Mouse (Mus musculus) liver, embryonic 11.5 days (tissue): Measurements from ENCODE around the gene Gpi1. TPM values are rescaled to one million over a fixed set of nuclear protein-coding genes. Genes with fewer than 3 reads are reported as not detected.

Experiments
- ATAC-seq: fragments of 200-750 bp; cut with Nextera tagmentation; replicated peaks from 2 replicates; pipeline ENCODE4 v1.8.0; 2017; ENCODE audit warnings: moderate number of reproducible peaks, mild to moderate bottlenecking, moderate TSS enrichment, moderate library complexity; ENCODE audit not compliant: low FRiP score
- DNase-seq: peaks from one replicate; pipeline ENCODE4 v3.0.0-alpha.2; 2017; ENCODE audit warnings: low spot score
- H3K27ac ChIP-seq: fragments of 300-500 bp; sonication (generic); 2 replicates; pipeline ENCODE4 v1.5.1; 2014; ENCODE audit warnings: mild to moderate bottlenecking, low read depth, low read length, control low read depth
- H3K27me3 ChIP-seq: fragments of 300-500 bp; sonication (generic); replicated peaks from 2 replicates; pipeline ENCODE4 v1.6.1; 2014; ENCODE audit warnings: low read length, mixed read lengths; ENCODE audit not compliant: control insufficient read depth, insufficient read depth
- H3K36me3 ChIP-seq: fragments of 300-500 bp; sonication (generic); 2 replicates; pipeline ENCODE4 v1.6.1; 2014; ENCODE audit warnings: mild to moderate bottlenecking, low read length, moderate library complexity, mixed read lengths; ENCODE audit not compliant: control insufficient read depth, insufficient read depth
- H3K4me1 ChIP-seq: fragments of 300-500 bp; sonication (generic); replicated peaks from 2 replicates; pipeline ENCODE4 v1.6.1; 2014; ENCODE audit warnings: low read length, mixed read lengths; ENCODE audit not compliant: control insufficient read depth, insufficient read depth
- H3K4me2 ChIP-seq: fragments of 300-500 bp; sonication (generic); 2 replicates; pipeline ENCODE4 v1.6.1; 2014; ENCODE audit warnings: mild to moderate bottlenecking, control low read depth, moderate library complexity
- H3K4me3 ChIP-seq: fragments of 300-500 bp; sonication (generic); 2 replicates; pipeline ENCODE4 v1.5.1; 2014; ENCODE audit warnings: low read depth, low read length, control low read depth
- H3K9ac ChIP-seq: fragments of 300-500 bp; sonication (generic); 2 replicates; pipeline ENCODE4 v1.6.1; 2014; ENCODE audit warnings: low read depth, low read length, control low read depth
- H3K9me3 ChIP-seq: fragments of 300-500 bp; sonication (generic); 2 replicates; pipeline ENCODE4 v1.6.1; 2016; ENCODE audit warnings: low read length, inconsistent platforms, mixed read lengths; ENCODE audit not compliant: control insufficient read depth
- WGBS: fragments of 180-500 bp; shearing (Covaris S2); extraction: QIAGEN DNeasy Blood & Tissue Kit; methylation state at CpG from one replicate; pipeline ENCODE4 v1.1.7; 2014; 5-methylcytosine and 5-hydroxymethylcytosine counted together
- polyA plus RNA-seq: library from polyadenylated mRNA; unstranded; fragments of >200 nt; fragmentation: Nextera tagmentation; extraction: Ambion mirVana; gene quantifications from 2 replicates; pipeline ENCODE4 v1.2.1, GENCODE M21; 2014

Gene Gpi1
- polyA plus RNA-seq, 1 experiment from 2014 or later: 489 TPM

DNA sequence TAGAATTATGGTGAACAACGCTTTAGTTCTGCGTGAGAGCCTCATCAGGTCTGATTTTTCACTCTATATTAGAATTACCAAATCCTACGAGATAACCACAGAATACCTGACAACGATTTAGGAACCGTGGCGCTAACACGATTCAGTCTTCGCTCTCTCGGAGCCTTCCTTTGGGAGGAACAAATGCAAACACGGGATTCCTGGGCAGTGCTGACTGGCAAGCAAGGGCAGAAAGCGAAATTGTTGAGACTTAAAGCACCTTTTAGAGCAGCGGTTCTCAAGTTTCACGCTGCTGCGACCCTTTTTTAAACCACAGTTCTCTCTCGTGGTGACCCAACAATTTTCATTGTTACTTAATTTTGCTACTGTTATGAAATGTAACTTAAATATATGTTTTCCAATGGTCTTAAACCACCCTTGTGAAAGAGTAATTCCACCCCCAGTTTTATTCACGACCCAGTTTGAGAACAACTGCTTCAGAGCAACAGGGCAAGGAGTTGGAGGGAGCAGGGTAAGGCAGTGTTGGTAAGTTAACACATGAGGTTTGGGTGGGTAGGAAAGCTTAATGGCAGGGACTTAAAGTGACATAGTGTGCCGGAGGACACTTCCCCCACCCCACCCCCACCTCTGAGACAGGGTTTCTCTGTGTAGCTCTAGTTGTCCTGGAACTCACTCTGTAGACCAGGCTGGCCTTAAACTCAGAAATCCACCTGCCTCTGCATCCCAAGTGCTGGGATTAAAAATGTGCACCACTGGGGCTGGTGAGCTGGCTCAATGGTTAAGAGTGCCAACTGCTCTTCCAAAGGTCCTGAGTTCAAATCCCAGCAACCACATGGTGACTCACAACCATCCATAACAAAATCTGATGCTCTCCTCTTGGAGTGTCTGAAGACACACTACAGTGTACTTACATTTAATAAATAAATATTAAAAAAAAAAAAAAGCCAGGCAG lies 4.8 kb upstream of the Gpi1 start:
- H3K4me2 ChIP-seq: peak overlapping the region; percentile 94
- peak overlapping the region; percentile 86 for H3K9ac ChIP-seq
- ATAC-seq: no peak
- H3K4me3 ChIP-seq: peak overlapping the region; percentile 60
- DNase-seq: no peak
- no peaks in the 10 kb centered on the region for H3K27me3 ChIP-seq
- peak overlapping the region; percentile 93 for H3K27ac ChIP-seq
- H3K36me3 ChIP-seq: peaks cover 20% of the 10 kb centered on the region
- WGBS: 3% methylated on average over 17 of the region's 17 CpGs
- H3K4me1 ChIP-seq: peaks cover 11% of the 10 kb centered on the region
- no peaks in the 10 kb centered on the region for H3K9me3 ChIP-seq

DNA sequence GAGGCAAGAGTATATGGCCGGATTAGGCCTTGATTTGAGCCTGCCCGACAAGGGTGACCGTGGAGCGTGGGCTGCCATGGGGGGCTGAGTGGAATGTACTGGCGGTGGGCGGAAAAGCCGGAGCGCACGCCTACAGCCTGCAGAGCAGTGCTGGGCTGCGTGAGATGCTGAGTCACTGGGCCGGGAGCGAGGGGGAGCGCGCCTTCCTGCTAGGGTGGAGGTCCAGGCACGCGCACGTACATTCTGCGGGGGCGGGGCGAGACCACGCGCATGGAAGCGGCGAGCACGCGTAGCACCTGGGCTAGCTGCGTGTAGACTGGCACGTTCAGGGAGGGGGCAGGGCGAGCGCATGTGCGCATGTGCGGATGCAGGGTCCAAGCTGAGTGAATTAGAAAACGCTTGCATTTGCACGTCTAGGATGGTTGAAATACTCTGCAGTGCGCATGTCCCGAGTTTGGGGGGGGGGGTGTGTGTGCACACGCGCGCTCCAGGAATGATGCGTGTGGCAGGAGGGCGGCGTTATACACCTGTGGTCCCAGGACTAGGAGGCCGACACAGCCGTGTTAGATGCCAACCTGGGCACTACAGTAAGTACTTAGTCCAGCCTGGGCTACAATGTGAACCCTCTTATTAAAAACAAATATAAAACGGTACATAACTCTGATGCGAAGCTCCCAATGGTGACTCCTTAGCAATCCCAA lies 3.9 kb upstream of the Gpi1 start:
- Histone ChIP-seq H3K4me2 (peak overlapping the region; percentile 94), H3K27ac (peak overlapping the region; percentile 93), H3K27me3 (no peaks in the 10 kb centered on the region), H3K4me1 (peaks cover 12% of the 10 kb centered on the region), H3K4me3 (peak overlapping the region; percentile 60), H3K9ac (peak overlapping the region; percentile 86), H3K36me3 (peaks cover 14% of the 10 kb centered on the region), H3K9me3 (no peaks in the 10 kb centered on the region)
- under 1% methylated on average over 46 of the region's 46 CpGs for WGBS
- DNase-seq: peak; percentile 100
- peak; percentile 91 for ATAC-seq

DNA sequence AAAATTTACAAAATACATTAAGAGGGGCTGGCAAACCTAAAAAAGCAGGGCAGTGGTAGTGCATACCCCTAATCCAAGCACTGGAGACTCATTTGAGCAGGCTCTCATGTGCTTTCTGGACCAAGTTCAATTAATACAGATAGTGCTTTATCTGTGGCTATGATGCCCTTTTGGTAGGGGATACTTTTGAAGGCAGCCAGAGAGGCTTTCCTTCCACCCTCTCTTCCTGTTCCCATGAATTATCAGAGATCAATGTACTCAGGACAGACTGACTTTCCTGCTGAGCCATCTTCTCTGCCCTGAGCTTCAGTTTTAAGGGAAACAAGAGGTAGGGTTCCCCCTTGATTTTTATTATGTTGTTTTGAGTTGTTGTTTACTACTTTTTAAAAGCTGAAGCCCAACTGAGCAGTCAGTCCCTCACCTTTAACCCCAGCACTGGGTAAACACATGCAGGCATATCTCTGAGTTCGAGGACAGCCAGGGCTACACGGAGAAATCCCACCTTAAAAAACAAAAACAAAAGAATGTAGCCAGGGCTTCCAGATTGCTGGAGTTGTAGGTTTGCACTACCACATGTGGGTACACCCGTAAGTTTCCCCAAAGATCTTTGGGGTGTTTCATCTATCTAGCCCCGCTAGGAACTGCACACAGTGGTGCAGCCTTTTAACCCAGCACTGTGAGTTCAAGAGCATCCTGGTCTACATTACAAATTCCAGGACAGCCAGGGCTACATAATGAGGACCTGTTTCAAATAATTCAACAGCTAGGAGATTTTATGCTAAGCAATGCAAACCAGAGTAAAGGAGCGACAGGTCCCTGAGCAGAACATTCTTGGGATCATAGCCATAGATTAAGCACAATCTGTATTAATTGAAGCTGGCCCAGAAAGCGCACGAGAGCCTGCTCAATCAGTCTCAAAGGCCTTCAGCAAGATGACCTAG lies 2.9 kb upstream of the Gpi1 start:
- Histone ChIP-seq H3K27me3 (no peaks in the 10 kb centered on the region), H3K4me1 (peaks cover 22% of the 10 kb centered on the region), H3K4me3 (peak overlapping the region; percentile 60), H3K27ac (peak overlapping the region; percentile 84), H3K4me2 (peak overlapping the region; percentile 94), H3K9me3 (no peaks in the 10 kb centered on the region), H3K36me3 (peaks cover 14% of the 10 kb centered on the region), H3K9ac (peak overlapping the region; percentile 74)
- ATAC-seq (no peak; the same call in 1 of the 2 replicates), DNase-seq (no peak)
- 40% methylated on average over 7 of the region's 7 CpGs for WGBS

DNA sequence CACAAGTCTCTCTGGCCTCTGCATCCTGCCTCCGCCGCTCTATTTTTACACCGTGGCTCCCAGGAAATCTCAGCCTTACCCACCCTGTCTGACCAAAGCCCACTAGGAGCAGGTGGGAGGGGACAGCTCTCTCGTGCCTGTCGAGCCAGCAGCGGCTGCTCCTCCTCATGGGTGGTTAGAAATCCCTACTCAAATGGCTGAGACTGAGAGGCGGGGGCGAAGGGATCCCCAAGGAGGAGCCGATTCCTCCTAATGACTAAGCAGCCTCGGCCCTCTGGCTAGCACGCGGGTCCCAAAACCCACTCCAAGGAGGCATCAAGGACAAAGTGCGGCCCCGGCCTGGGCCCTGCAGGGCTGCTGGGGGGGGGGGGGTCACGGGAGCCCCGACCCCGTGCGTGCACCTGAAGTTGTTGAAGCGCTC lies 435 bp downstream of the Gpi1 start:
- no peak for DNase-seq
- H3K9me3 ChIP-seq: no peaks in the 10 kb centered on the region
- peaks cover 40% of the 10 kb centered on the region for H3K4me1 ChIP-seq
- peaks cover 35% of the 10 kb centered on the region for H3K36me3 ChIP-seq
- H3K27ac ChIP-seq: peak overlapping the region; percentile 63
- 0% methylated on average over 19 of the region's 19 CpGs for WGBS
- H3K4me2 ChIP-seq: peak overlapping the region; percentile 98
- H3K9ac ChIP-seq: peak overlapping the region; percentile 79
- peak overlapping the region; percentile 66 for H3K4me3 ChIP-seq
- ATAC-seq: no peak
- no peaks in the 10 kb centered on the region for H3K27me3 ChIP-seq

DNA sequence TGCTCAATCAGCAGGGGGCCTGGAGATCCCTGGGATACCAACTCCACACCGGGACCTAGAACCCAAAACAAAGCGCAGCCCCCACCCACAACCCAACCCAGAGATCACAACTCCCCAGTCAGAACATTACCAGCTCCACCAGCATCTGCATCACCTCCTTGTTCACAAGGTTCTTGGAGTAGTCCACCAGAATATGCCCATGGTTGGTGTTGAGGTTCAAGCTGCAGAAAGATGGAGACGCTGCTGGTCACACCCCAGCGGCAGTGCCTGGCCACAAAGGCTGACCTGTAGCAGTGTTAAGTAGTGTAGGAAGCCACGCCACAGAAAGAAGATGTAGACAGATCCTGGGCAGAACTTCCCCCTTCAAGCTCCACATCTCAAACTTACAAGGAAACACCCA lies 983 bp downstream of the Gpi1 start:
- peak overlapping the region; percentile 79 for H3K9ac ChIP-seq
- no peaks in the 10 kb centered on the region for H3K9me3 ChIP-seq
- ATAC-seq: no peak
- peak overlapping the region; percentile 63; the same call in 1 of the 2 replicates for H3K27ac ChIP-seq
- H3K36me3 ChIP-seq: peaks cover 39% of the 10 kb centered on the region
- H3K4me3 ChIP-seq: peak overlapping the region; percentile 66
- peaks cover 40% of the 10 kb centered on the region for H3K4me1 ChIP-seq
- no peak for DNase-seq
- H3K27me3 ChIP-seq: no peaks in the 10 kb centered on the region
- H3K4me2 ChIP-seq: peak overlapping the region; percentile 98
- WGBS: 23% methylated on average over 5 of the region's 5 CpGs

DNA sequence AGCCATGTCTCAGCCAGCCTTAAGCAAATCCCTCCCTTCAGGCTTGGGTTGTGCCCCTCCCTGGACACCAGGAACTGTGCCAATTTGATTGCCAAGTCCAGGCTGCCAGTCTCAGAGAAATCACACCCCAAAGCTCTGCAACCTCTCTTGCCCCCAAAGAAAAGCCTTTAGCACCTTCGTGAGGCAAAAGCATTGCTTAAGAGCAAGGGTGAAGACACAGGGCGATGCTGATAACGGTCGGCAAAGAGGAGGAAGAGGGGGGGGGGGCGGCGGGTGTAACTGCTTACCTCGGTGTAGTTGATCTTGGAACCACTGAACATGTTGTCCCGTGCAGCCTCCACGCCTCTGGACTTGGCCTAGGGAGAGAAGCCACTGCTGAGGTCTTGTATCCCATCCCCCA lies 1.5 kb downstream of the Gpi1 start:
- Histone ChIP-seq H3K4me2 (peak overlapping the region; percentile 98), H3K36me3 (peaks cover 44% of the 10 kb centered on the region), H3K27me3 (no peaks in the 10 kb centered on the region), H3K9ac (peak overlapping the region; percentile 79), H3K27ac (no peak overlapping the region), H3K4me1 (peaks cover 40% of the 10 kb centered on the region), H3K4me3 (peak overlapping the region; percentile 66), H3K9me3 (no peaks in the 10 kb centered on the region)
- DNase-seq (no peak), ATAC-seq (0 out of 2 replicates have a peak, but pooled peaks have one; percentile 9)
- WGBS: 27% methylated on average over 9 of the region's 9 CpGs

DNA sequence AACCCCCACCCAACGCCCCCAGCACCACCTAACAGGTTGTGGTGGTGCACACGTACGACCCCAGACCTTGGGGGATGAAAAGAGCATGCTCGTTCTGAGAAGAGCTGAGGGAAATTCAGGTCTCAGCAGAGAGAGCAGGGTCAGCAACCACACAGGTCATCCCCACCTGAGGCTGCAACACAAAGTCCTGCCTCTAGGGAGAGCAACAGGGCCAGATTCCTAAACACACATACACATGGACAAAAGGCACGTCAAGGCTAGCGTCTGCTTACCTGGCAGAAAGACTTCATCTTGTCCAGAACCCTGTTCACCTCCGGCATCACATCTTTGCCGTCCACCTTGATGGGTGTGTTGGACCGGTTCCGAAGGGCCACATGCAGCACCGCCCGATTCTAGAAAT lies 3.3 kb downstream of the Gpi1 start:
- no peak overlapping the region for H3K9ac ChIP-seq
- H3K4me2 ChIP-seq: peak overlapping the region; percentile 98
- peaks cover 61% of the 10 kb centered on the region for H3K36me3 ChIP-seq

DNA sequence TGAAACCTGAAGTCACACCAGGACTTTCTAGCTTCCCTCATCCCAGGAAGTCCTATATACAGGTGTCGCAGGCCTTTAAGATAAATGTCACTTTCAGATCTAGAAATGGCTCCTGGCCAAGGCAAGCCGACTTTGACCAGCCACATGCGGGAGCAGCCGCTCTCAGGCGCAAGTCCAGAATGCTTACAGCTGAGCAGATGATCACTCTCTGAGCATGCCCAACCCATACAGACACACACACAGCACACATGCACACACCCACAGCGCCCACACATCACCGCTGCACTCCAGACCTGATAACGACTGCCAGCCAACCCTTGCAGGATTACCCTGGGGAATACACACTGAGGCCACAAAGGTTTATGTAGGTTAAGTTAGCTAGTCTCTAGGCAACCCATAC lies 4.0 kb downstream of the Gpi1 start:
- Histone ChIP-seq H3K9me3 (no peaks in the 10 kb centered on the region), H3K27me3 (no peaks in the 10 kb centered on the region), H3K4me1 (peaks cover 29% of the 10 kb centered on the region), H3K4me3 (no peak overlapping the region; the same call in 1 of the 2 replicates), H3K27ac (no peak overlapping the region), H3K36me3 (peaks cover 69% of the 10 kb centered on the region), H3K4me2 (peak overlapping the region; percentile 98), H3K9ac (no peak overlapping the region)
- ATAC-seq (no peak), DNase-seq (no peak)
- 80% methylated on average over 8 of the region's 8 CpGs for WGBS

More for the DNA sequence above, 3.3 kb downstream of the Gpi1 start:
- H3K9me3 ChIP-seq: no peaks in the 10 kb centered on the region
- WGBS: 90% methylated on average over 12 of the region's 12 CpGs
- H3K4me3 ChIP-seq: peak overlapping the region; percentile 3; the same call in 1 of the 2 replicates
- no peak for ATAC-seq
- no peak for DNase-seq
- no peaks in the 10 kb centered on the region for H3K27me3 ChIP-seq
- H3K27ac ChIP-seq: no peak overlapping the region
- H3K4me1 ChIP-seq: peaks cover 29% of the 10 kb centered on the region
